Mouse (Mus musculus) midbrain, embryonic 11.5 days (tissue): ENCODE measurements around the gene Sema7a. TPM values are rescaled to one million over a fixed set of nuclear protein-coding genes. Genes with fewer than 3 reads are reported as not detected.

Source experiments
- ATAC-seq: fragments of 200-750 bp; cut with Nextera tagmentation; 2 replicates; pipeline ENCODE4 v1.8.0; 2017; ENCODE audit warnings: moderate TSS enrichment, moderate library complexity; ENCODE audit not compliant: low FRiP score
- DNase-seq: peaks from one replicate; pipeline ENCODE4 v3.0.0; 2015; ENCODE audit warnings: low spot score; ENCODE audit errors: missing footprints
- H3K27ac ChIP-seq: fragments of 300-500 bp; sonication (generic); 2 replicates; pipeline ENCODE4 v1.5.1; 2014; ENCODE audit warnings: low read depth, low read length
- H3K27me3 ChIP-seq: fragments of 300-500 bp; sonication (generic); 2 replicates; pipeline ENCODE4 v1.6.1; 2014; ENCODE audit warnings: mild to moderate bottlenecking, low read length, moderate library complexity, mixed read lengths; ENCODE audit not compliant: control insufficient read depth, insufficient read depth
- H3K36me3 ChIP-seq: fragments of 300-500 bp; sonication (generic); 2 replicates; pipeline ENCODE4 v1.6.1; 2014; ENCODE audit warnings: mild to moderate bottlenecking, low read length, moderate library complexity, mixed read lengths; ENCODE audit not compliant: control insufficient read depth, insufficient read depth
- H3K4me1 ChIP-seq: fragments of 300-500 bp; sonication (generic); 2 replicates; pipeline ENCODE4 v1.6.1; 2014; ENCODE audit warnings: low read length; ENCODE audit not compliant: control insufficient read depth, insufficient read depth
- H3K4me2 ChIP-seq: fragments of 300-500 bp; sonication (generic); 2 replicates; pipeline ENCODE4 v1.6.1; 2014; ENCODE audit warnings: mild to moderate bottlenecking, moderate library complexity
- H3K4me3 ChIP-seq: fragments of 300-500 bp; sonication (generic); 2 replicates; pipeline ENCODE4 v1.5.1; 2014; ENCODE audit warnings: low read depth, low read length
- H3K9ac ChIP-seq: fragments of 300-500 bp; sonication (generic); 2 replicates; pipeline ENCODE4 v1.6.1; 2014; ENCODE audit warnings: low read length
- H3K9me3 ChIP-seq: fragments of 300-500 bp; sonication (generic); 2 replicates; pipeline ENCODE4 v1.6.1; 2016; ENCODE audit warnings: low read length; ENCODE audit not compliant: control insufficient read depth
- WGBS: fragments of 180-500 bp; shearing (Covaris S2); extraction: QIAGEN DNeasy Blood & Tissue Kit; methylation state at CpG from one replicate; pipeline ENCODE4 v1.1.7; 2014; 5-methylcytosine and 5-hydroxymethylcytosine counted together
- polyA plus RNA-seq: library from polyadenylated mRNA; unstranded; fragments of >200 nt; fragmentation: Nextera tagmentation; extraction: Ambion mirVana; gene quantifications from 2 replicates; pipeline ENCODE4 v1.2.1, GENCODE M21; 2014

Sema7a gene
- polyA plus RNA-seq, 1 experiment from 2014 or later, result 0.78 TPM

DNA sequence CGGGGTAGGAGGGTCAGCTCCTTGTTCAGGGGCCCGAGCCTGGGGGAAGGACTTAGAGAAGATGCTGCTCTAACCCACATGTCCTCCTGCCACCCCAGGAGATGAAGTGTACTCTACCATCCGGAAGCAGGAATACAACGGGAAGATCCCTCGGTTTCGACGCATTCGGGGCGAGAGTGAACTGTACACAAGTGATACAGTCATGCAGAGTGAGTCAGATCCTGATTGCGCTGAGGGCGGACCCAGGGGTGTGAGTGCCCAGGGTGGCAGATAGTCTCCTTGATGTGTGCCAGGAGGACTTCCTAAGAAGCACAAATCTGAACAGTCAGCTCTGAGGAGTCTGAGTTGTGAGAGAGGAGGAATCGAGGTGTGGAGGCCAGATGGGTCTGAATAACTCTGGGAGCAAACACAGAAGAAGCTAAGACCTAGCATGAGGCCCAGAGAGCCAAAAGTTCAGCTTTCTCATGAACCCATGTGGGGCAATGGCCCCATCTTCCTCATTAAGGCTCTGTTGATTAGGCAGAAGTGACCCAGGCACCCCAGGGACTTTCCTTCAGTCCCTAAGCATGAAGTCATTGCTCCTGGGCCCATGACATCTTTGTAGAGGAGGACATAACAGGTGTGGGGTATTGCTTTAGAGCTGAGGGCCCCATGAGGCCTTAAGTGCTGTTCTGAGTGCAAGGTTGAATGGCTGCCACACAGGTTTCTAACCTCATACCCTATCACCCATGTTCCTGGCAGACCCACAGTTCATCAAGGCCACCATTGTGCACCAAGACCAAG is 15.2 kb downstream of the Sema7a start:
- Histone ChIP-seq H3K9me3 (no peaks in the 10 kb centered on the region), H3K27ac (no peak overlapping the region), H3K4me2 (no peak overlapping the region), H3K4me3 (no peak overlapping the region), H3K4me1 (peaks cover 10% of the 10 kb centered on the region), H3K9ac (no peak overlapping the region), H3K27me3 (no peaks in the 10 kb centered on the region), H3K36me3 (no peaks in the 10 kb centered on the region)
- ATAC-seq, result no peak
- 90% methylated on average over 12 of the region's 12 CpGs for WGBS
- DNase-seq, result no peak

DNA sequence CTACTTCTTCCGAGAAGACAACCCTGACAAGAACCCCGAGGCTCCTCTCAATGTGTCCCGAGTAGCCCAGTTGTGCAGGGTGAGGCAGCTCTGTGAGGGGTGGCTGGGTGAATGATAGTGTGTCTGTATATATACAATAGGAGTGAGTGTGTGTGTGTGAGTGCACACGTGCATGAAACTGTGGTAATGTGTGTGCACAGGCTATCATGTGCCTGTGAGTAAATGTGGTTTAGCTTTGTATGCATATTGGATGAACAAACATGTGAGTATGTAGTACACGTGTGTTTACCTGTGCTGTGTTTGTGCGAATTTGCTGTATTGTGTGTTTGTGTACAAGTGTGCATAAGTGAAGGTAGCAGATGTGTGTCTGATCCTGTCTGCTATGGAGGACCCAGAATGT is 15.9 kb downstream of the Sema7a start:
- ATAC-seq, result no peak
- H3K36me3 ChIP-seq, result no peaks in the 10 kb centered on the region
- WGBS, result 85% methylated on average over 6 of the region's 6 CpGs

DNA sequence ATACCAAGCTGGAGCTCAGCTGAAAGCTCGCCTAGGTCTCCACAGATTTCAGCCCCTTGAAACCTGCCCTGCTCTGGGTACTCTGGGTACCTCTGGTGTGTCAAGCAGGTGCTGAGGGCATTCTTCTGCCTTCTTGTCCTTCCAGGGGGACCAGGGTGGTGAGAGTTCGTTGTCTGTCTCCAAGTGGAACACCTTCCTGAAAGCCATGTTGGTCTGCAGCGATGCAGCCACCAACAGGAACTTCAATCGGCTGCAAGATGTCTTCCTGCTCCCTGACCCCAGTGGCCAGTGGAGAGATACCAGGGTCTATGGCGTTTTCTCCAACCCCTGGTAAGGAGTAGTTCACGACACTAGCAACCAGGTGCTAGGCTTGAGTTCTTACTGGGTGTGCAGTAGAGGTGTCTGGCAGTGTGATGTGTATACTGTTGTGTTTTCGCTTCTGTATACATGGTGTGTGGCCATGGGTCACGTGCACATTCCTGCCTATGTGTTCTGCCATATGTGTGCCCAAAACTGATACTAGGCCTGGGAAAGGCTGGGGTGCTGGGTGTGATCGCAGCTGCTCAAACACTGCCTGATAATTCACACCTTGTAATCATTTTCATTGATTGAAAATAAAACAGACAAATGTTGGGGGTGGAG is 16.4 kb downstream of the Sema7a start:
- no peak overlapping the region for H3K4me3 ChIP-seq
- no peak overlapping the region for H3K27ac ChIP-seq
- no peak for ATAC-seq
- no peaks in the 10 kb centered on the region for H3K36me3 ChIP-seq
- no peaks in the 10 kb centered on the region for H3K27me3 ChIP-seq
- H3K4me2 ChIP-seq, result no peak overlapping the region
- H3K9me3 ChIP-seq, result no peaks in the 10 kb centered on the region
- 87% methylated on average over 9 of the region's 9 CpGs for WGBS
- no peak for DNase-seq
- H3K9ac ChIP-seq, result no peak overlapping the region
- H3K4me1 ChIP-seq, result no peaks in the 10 kb centered on the region; the same call in 1 of the 2 replicates

More for the DNA sequence above, 15.9 kb downstream of the Sema7a start:
- H3K4me3 ChIP-seq, result no peak overlapping the region
- H3K9ac ChIP-seq, result no peak overlapping the region
- no peak overlapping the region for H3K27ac ChIP-seq
- H3K9me3 ChIP-seq, result no peaks in the 10 kb centered on the region
- peaks cover 5% of the 10 kb centered on the region for H3K4me1 ChIP-seq
- DNase-seq, result no peak
- no peaks in the 10 kb centered on the region for H3K27me3 ChIP-seq
- H3K4me2 ChIP-seq, result no peak overlapping the region

DNA sequence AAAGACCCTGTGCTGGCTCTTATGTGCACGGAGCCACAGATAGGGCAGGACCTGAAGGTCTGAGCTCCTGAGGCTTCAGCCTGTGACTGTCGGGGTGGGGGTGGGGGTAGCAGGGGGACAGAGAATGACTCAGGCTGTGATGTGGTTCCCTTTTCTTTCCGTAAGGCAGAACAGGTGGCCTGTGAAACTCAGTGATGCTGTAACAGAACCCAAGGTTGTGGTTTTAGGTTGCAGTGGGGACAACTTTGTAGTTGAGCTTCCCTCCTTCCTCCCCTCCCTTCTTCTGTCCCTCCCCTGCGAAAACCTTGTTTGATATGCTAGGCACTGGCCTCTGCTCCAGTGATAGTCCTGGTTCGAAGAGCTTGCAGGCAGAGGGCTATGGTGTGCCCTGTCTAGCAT is 16.9 kb downstream of the Sema7a start:
- ATAC-seq (no peak), DNase-seq (no peak)
- WGBS, result 87% methylated on average over 5 of the region's 5 CpGs
- no peak overlapping the region for H3K27ac ChIP-seq
- no peaks in the 10 kb centered on the region for H3K9me3 ChIP-seq
- H3K36me3 ChIP-seq, result no peaks in the 10 kb centered on the region
- H3K4me2 ChIP-seq, result no peak overlapping the region
- H3K9ac ChIP-seq, result no peak overlapping the region
- H3K4me1 ChIP-seq, result no peaks in the 10 kb centered on the region; the same call in 1 of the 2 replicates
- no peaks in the 10 kb centered on the region for H3K27me3 ChIP-seq
- H3K4me3 ChIP-seq, result no peak overlapping the region

DNA sequence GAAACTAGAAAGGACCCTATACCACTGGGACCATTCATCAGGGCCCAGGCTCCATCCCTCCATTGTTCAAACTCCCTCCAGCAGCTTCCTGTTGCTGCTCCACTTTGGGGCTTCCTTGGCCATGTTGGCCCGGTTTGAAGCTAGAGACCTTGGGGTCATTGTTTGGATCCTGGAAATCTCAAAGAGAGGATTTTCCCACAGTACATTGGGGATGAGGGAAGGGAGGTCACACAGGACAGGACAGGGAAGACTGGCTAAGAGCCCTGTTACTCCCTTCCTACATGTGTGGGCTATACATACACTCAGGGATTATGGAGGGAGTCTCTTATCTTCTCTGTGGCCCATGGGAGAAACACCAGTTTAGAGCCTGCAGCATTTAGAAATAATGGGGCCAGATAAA is 18.7 kb downstream of the Sema7a start:
- Histone ChIP-seq H3K9ac (no peak overlapping the region), H3K4me1 (no peaks in the 10 kb centered on the region), H3K27me3 (no peaks in the 10 kb centered on the region), H3K9me3 (no peaks in the 10 kb centered on the region), H3K36me3 (no peaks in the 10 kb centered on the region), H3K4me2 (no peak overlapping the region), H3K4me3 (no peak overlapping the region), H3K27ac (no peak overlapping the region)
- no peak for DNase-seq
- WGBS, result 79% methylated on average over 1 of the region's 1 CpGs
- ATAC-seq, result no peak

DNA sequence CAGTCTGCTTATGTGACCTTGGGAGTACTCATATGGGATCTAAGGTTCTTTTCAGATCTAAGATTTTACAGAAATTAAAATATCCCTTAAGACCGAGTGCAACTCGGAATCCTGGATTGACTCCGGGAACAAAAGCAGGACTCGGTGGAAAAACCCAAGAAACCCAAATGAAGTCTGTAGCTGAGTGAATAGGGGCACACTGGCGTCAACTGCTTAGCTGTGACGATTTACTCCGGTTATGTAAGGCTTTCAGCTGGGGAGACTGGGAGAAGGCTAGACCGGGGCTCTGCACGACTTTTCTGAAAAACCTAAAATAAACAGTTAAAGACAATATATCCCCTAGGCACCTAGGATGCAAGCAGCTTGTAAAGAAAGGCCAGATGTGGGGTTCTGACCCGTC is 19.5 kb downstream of the Sema7a start:
- Histone ChIP-seq H3K36me3 (no peaks in the 10 kb centered on the region), H3K9me3 (no peaks in the 10 kb centered on the region), H3K27ac (no peak overlapping the region), H3K4me2 (no peak overlapping the region), H3K9ac (no peak overlapping the region), H3K4me1 (no peaks in the 10 kb centered on the region), H3K4me3 (no peak overlapping the region), H3K27me3 (no peaks in the 10 kb centered on the region)
- DNase-seq (no peak), ATAC-seq (no peak)
- 80% methylated on average over 10 of the region's 10 CpGs for WGBS

DNA sequence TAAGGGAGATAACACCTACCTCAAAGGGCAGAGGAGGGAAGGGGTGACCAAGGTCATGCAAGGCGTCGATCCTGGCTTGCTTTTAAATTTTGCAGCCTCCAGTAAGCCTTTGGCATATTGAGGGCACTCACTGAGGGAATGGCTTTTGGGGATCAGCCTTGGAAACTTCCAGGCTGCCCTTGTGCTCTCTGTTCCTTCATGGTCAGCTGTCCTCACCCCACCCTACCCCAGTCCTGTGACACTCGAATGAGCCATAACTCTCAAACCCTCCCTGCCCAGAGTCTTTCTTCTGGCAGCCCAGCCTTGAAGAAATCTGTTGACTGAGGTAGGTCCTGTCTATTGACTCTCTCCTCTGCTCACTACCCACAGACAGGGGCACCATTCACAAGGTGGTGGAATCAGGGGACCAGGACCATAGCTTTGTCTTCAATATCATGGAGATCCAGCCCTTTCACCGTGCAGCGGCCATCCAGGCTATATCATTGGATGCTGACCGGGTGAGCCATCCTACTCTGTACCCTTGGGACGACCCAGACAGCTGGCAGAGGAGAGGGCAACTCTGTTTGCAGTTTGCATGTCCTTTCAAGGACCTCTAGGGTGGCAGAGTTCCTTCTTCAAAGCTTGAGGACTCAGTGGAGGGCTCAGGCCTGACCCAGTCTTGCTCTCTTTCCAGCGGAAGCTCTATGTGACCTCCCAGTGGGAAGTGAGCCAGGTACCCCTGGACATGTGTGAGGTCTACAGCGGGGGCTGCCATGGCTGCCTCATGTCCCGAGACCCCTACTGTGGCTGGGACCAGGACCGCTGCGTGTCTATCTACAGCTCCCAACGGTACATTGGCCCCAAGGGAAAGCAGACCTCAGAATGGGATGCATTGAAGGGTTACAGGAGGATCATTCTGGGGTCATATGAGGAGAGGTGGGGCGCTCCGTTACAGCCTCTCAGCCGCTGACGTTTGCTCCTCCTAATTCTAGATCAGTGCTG is 20.3 kb downstream of the Sema7a start:
- Histone ChIP-seq H3K4me3 (no peak overlapping the region), H3K27ac (no peak overlapping the region), H3K9me3 (no peaks in the 10 kb centered on the region), H3K4me1 (no peaks in the 10 kb centered on the region), H3K27me3 (no peaks in the 10 kb centered on the region), H3K4me2 (no peak overlapping the region), H3K36me3 (no peaks in the 10 kb centered on the region), H3K9ac (no peak overlapping the region)
- ATAC-seq (no peak), DNase-seq (no peak)
- WGBS, result 88% methylated on average over 17 of the region's 17 CpGs

DNA sequence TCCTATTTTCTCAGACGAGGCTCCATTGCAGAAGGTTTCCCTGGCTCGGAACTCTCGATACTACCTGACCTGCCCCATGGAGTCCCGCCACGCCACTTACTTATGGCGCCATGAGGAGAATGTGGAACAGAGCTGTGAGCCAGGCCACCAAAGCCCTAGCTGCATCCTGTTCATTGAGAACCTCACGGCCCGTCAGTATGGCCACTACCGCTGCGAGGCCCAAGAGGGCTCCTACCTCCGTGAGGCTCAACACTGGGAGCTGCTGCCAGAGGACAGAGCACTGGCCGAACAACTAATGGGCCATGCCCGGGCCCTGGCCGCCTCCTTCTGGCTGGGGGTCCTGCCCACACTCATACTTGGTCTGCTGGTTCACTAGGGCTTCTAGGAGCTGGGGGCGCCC is 21.3 kb downstream of the Sema7a start:
- 89% methylated on average over 15 of the region's 15 CpGs for WGBS
- H3K4me3 ChIP-seq, result no peak overlapping the region
- H3K4me1 ChIP-seq, result no peaks in the 10 kb centered on the region
- H3K27ac ChIP-seq, result no peak overlapping the region
- DNase-seq, result peak; percentile 51
- H3K36me3 ChIP-seq, result no peaks in the 10 kb centered on the region
- H3K9ac ChIP-seq, result no peak overlapping the region
- no peaks in the 10 kb centered on the region for H3K27me3 ChIP-seq
- no peaks in the 10 kb centered on the region for H3K9me3 ChIP-seq
- no peak for ATAC-seq
- H3K4me2 ChIP-seq, result no peak overlapping the region
